Mouse (Mus musculus): ENCODE results near the gene Zfp609. TPM values are rescaled to one million over a fixed set of nuclear protein-coding genes. Genes with fewer than 3 reads are reported as not detected.
"Not testable (repeated sequence)": the region's sequence is repeated elsewhere in the genome, so short reads cannot be mapped to it uniquely, and the experiment has no call there.

Zfp609 gene
- polyA plus RNA-seq, 1 experiment from 2014 or later: 12.5 TPM

DNA sequence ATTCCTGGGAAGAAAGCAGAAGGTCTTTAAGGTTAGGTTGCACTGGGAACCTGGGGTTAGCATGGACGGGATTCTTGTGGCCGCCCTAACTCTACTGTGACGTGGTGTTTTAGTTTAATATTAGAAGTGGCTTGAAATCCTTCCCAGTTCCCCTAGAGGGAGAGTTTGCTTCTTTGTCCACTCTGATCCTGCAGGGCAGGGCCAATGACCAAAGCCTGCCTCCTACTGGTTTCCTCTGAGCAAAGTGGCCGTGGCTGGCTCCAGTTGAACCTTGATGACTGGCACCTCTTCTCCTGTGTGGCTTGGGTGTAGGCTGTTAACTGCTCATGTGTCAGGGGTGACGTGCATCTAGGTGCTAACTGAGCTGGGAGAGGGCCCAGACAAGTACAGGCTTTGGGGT, 166.3 kb downstream of the Zfp609 start:
- Histone ChIP-seq H3K4me1 (replicated peaks; ENCODE audit: control insufficient read depth, insufficient read depth, low read length) (no peaks in the 10 kb centered on the region), H3K36me3 (ENCODE audit: control insufficient read depth, insufficient read depth, low read length) (no peaks in the 10 kb centered on the region), H3K27ac (ENCODE audit: low read depth, low read length) (no peak overlapping the region), H3K4me3 (ENCODE audit: low read depth, low read length) (no peak overlapping the region), H3K27me3 (ENCODE audit: control insufficient read depth, insufficient read depth, low read length) (no peaks in the 10 kb centered on the region), H3K9ac (ENCODE audit: low read depth, low read length) (no peak overlapping the region), H3K4me2 (replicated peaks; ENCODE audit: low read depth, low read length) (no peak overlapping the region), H3K9me3 (ENCODE audit: control insufficient read depth, low read length) (no peaks in the 10 kb centered on the region)
- DNase-seq (ENCODE audit: low spot score) (no peak), ATAC-seq (ENCODE audit: low FRiP score) (no peak)
- 58% methylated on average over 5 of the region's 5 CpGs for WGBS

DNA sequence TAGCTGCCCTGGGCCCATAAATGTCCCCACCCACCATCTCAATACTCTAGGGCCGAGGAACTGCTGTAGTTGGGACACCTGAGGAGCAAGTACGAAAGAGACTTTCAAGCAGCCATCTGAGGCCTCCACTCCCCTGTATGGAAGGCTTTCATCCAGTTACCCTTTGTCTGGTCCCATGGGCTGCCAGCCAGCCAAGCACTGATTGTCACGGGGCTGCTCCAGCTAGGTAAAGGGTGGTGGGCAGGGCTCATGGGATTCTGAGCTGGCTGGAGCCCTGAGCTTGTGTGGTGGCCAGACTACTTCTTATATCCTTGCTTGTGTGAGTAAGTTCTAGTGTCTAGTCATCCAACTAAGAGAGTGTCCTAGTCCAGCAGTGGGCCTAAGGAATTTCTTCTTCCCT, 170.1 kb downstream of the Zfp609 start:
- no peaks in the 10 kb centered on the region for H3K9me3 ChIP-seq (ENCODE audit: control insufficient read depth, low read length)
- H3K27me3 ChIP-seq (ENCODE audit: control insufficient read depth, insufficient read depth, low read length): no peaks in the 10 kb centered on the region
- no peak overlapping the region for H3K27ac ChIP-seq (ENCODE audit: low read depth, low read length)
- H3K4me3 ChIP-seq (ENCODE audit: low read depth, low read length): no peak overlapping the region
- H3K4me1 ChIP-seq (replicated peaks; ENCODE audit: control insufficient read depth, insufficient read depth, low read length): no peaks in the 10 kb centered on the region
- H3K9ac ChIP-seq (ENCODE audit: low read depth, low read length): no peak overlapping the region
- WGBS: 90% methylated on average over 3 of the region's 3 CpGs
- no peak overlapping the region for H3K4me2 ChIP-seq (replicated peaks; ENCODE audit: low read depth, low read length)
- H3K36me3 ChIP-seq (ENCODE audit: control insufficient read depth, insufficient read depth, low read length): no peaks in the 10 kb centered on the region
- DNase-seq (ENCODE audit: low spot score) (no peak), ATAC-seq (ENCODE audit: low FRiP score) (no peak)

DNA sequence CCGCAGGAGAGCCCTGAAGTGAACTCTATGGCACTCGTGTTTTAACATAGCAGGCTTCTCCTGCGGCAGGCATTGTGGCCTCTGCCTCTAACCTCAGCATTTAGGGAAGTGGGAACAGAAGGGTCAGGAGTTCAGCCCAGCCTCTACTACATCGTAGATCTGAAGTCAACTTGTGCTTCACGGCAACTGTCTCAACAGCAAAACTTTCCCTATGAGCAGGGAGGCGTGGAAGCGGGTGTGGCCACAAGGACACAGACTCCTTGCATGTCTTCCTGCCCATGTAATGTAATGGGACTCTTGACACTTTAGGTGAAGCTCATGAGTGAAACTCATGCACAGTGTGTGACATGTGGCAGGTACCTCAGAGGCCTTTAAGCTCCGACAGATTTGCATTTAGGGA, 171.8 kb downstream of the Zfp609 start:
- Histone ChIP-seq H3K4me2 (replicated peaks; ENCODE audit: low read depth, low read length) (no peak overlapping the region), H3K36me3 (ENCODE audit: control insufficient read depth, insufficient read depth, low read length) (no peaks in the 10 kb centered on the region), H3K27me3 (ENCODE audit: control insufficient read depth, insufficient read depth, low read length) (no peaks in the 10 kb centered on the region), H3K9ac (ENCODE audit: low read depth, low read length) (no peak overlapping the region), H3K9me3 (ENCODE audit: control insufficient read depth, low read length) (no peaks in the 10 kb centered on the region), H3K4me1 (replicated peaks; ENCODE audit: control insufficient read depth, insufficient read depth, low read length) (no peaks in the 10 kb centered on the region), H3K27ac (ENCODE audit: low read depth, low read length) (no peak overlapping the region), H3K4me3 (ENCODE audit: low read depth, low read length) (no peak overlapping the region)
- DNase-seq (ENCODE audit: low spot score) (no peak), ATAC-seq (ENCODE audit: low FRiP score) (no peak)
- WGBS: 84% methylated on average over 8 of the region's 8 CpGs

DNA sequence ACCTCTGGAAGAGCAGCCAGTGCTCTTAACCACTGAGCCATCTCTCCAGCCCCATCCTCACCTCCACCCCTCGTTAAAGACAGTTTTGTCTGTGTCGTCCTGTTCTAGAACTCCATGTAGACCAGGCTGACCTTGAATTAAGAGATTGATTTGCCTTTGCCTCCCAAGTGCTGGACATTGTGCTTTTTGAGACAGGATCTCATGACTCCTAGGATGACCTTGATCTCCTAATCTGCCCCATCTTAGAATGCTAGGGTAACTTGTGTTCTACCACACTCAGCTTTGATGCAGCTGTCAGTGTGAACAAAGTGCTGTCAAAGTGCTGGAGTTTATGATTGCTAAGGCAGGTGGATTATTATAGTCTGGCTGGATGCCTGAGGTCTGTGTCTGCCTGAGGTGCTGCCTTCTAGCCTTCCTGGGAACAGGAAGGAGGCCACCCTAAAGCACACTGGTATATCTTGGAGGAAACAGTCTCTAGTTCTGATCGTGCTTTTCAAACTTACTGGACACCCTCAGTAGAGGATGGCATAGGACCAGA, 172.6 kb downstream of the Zfp609 start:
- no peak for ATAC-seq (ENCODE audit: low FRiP score)
- H3K9me3 ChIP-seq (ENCODE audit: control insufficient read depth, low read length): no peaks in the 10 kb centered on the region

DNA sequence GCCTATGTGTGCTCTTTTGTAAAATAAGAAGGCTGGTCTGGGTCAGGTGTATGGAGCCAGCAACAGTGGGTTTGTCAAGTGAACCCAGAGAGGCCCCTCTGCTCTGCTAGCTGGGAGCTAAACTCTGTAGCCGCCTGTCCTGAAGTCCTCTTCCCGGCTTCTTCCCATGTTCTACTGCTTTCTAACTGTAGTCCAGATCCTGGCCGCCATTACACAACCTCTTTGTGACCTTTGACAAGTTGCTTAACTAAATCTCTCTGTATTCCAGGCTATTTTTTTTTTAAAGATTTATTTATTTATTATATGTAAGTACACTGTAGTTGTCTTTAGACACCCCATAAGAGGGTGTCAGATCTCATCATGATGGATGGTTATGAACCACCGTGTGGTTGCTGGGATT, 173.6 kb downstream of the Zfp609 start:
- H3K4me1 ChIP-seq (replicated peaks; ENCODE audit: control insufficient read depth, insufficient read depth, low read length): no peaks in the 10 kb centered on the region
- ATAC-seq (ENCODE audit: low FRiP score) (no peak), DNase-seq (ENCODE audit: low spot score) (no peak)
- WGBS: 92% methylated on average over 4 of the region's 4 CpGs
- no peak overlapping the region for H3K4me3 ChIP-seq (ENCODE audit: low read depth, low read length)
- H3K27me3 ChIP-seq (ENCODE audit: control insufficient read depth, insufficient read depth, low read length): no peaks in the 10 kb centered on the region
- no peaks in the 10 kb centered on the region for H3K36me3 ChIP-seq (ENCODE audit: control insufficient read depth, insufficient read depth, low read length)
- no peak overlapping the region for H3K4me2 ChIP-seq (replicated peaks; ENCODE audit: low read depth, low read length)
- H3K9ac ChIP-seq (ENCODE audit: low read depth, low read length): no peak overlapping the region
- no peaks in the 10 kb centered on the region for H3K9me3 ChIP-seq (ENCODE audit: control insufficient read depth, low read length)
- H3K27ac ChIP-seq (ENCODE audit: low read depth, low read length): no peak overlapping the region

More for the DNA sequence above, 172.6 kb downstream of the Zfp609 start:
- Histone ChIP-seq H3K27me3 (ENCODE audit: control insufficient read depth, insufficient read depth, low read length) (no peaks in the 10 kb centered on the region), H3K9ac (ENCODE audit: low read depth, low read length) (no peak overlapping the region), H3K27ac (ENCODE audit: low read depth, low read length) (no peak overlapping the region), H3K4me2 (replicated peaks; ENCODE audit: low read depth, low read length) (no peak overlapping the region), H3K4me3 (ENCODE audit: low read depth, low read length) (no peak overlapping the region), H3K4me1 (replicated peaks; ENCODE audit: control insufficient read depth, insufficient read depth, low read length) (no peaks in the 10 kb centered on the region), H3K36me3 (ENCODE audit: control insufficient read depth, insufficient read depth, low read length) (no peaks in the 10 kb centered on the region)
- 84% methylated on average over 3 of the region's 3 CpGs for WGBS
- no peak for DNase-seq (ENCODE audit: low spot score)

DNA sequence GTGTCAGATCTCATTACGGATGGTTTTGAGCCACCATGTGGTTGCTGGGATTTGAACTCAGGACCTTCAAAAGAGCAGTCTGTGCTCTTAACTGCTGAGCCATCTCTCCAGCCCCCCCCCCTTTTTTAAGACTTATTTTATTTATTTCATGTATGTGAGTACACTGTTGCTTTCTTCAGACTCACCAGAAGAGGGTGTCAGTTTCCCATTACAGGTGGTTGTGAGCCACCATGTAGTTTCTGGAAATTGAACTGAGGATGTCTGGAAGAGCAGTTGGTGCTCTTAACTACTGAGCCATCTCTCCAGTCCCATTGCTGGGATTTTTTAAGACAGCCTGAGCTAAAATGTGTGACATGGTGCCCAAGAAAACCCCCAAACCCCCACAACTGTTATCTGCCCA, 175.4 kb downstream of the Zfp609 start:
- not testable (repeated sequence) for H3K9me3 ChIP-seq (ENCODE audit: control insufficient read depth, low read length); DNase-seq (ENCODE audit: low spot score); H3K4me1 ChIP-seq (replicated peaks; ENCODE audit: control insufficient read depth, insufficient read depth, low read length); H3K27me3 ChIP-seq (ENCODE audit: control insufficient read depth, insufficient read depth, low read length); H3K4me3 ChIP-seq (ENCODE audit: low read depth, low read length); H3K36me3 ChIP-seq (ENCODE audit: control insufficient read depth, insufficient read depth, low read length); ATAC-seq (ENCODE audit: low FRiP score); H3K27ac ChIP-seq (ENCODE audit: low read depth, low read length); H3K4me2 ChIP-seq (replicated peaks; ENCODE audit: low read depth, low read length); H3K9ac ChIP-seq (ENCODE audit: low read depth, low read length)
- 87% methylated on average over 1 of the region's 1 CpGs for WGBS

DNA sequence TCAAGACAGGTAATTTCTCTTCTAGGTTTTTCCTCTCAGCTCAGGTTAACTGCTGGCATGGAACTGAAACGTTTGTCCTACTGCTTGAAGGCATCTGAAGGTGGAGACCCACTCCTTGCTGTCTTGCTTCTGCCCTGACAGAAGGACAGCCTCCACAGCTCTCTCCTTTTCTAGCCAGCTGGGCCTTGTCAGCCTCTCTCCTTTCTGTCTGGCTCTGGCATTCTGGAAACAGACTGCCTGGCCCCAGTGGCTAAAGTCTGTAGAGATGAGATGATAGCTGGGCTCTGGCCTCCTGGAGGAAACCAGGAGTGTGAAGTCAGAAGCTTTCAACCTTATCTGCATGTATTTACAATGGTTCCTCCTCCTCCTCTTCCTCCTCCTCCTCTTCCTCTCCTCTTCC, 177.4 kb downstream of the Zfp609 start:
- Histone ChIP-seq H3K27ac (ENCODE audit: low read depth, low read length) (no peak overlapping the region), H3K9ac (ENCODE audit: low read depth, low read length) (no peak overlapping the region), H3K4me3 (ENCODE audit: low read depth, low read length) (no peak overlapping the region), H3K4me2 (replicated peaks; ENCODE audit: low read depth, low read length) (no peak overlapping the region), H3K9me3 (ENCODE audit: control insufficient read depth, low read length) (no peaks in the 10 kb centered on the region), H3K36me3 (ENCODE audit: control insufficient read depth, insufficient read depth, low read length) (no peaks in the 10 kb centered on the region), H3K4me1 (replicated peaks; ENCODE audit: control insufficient read depth, insufficient read depth, low read length) (no peaks in the 10 kb centered on the region), H3K27me3 (ENCODE audit: control insufficient read depth, insufficient read depth, low read length) (no peaks in the 10 kb centered on the region)
- DNase-seq (ENCODE audit: low spot score): no peak
- WGBS: 75% methylated on average over 1 of the region's 1 CpGs
- no peak for ATAC-seq (ENCODE audit: low FRiP score)

DNA sequence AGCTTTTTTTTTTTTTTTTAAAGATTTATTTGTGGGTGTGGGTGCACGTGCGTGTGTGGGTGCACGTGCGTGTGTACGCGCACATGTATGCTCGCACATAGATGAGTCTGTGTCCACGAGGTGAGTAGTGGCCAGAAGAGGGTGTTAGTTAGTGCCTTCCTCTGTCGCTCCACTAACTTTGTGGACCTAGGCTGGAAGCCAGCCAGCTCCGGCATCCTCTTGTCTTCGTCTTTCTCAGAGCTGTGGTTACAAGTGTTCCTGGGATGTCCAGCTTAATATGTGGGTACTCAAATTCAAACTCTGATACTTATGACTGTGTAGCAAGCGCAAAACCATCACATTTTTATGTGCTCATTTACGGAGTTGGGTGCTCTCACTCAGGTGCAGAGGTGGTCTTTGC, 178.6 kb downstream of the Zfp609 start:
- Histone ChIP-seq H3K4me1 (replicated peaks; ENCODE audit: control insufficient read depth, insufficient read depth, low read length) (no peaks in the 10 kb centered on the region), H3K9me3 (ENCODE audit: control insufficient read depth, low read length) (no peaks in the 10 kb centered on the region), H3K4me3 (ENCODE audit: low read depth, low read length) (no peak overlapping the region), H3K36me3 (ENCODE audit: control insufficient read depth, insufficient read depth, low read length) (no peaks in the 10 kb centered on the region), H3K4me2 (replicated peaks; ENCODE audit: low read depth, low read length) (no peak overlapping the region), H3K27me3 (ENCODE audit: control insufficient read depth, insufficient read depth, low read length) (no peaks in the 10 kb centered on the region), H3K9ac (ENCODE audit: low read depth, low read length) (no peak overlapping the region), H3K27ac (ENCODE audit: low read depth, low read length) (no peak overlapping the region)
- 95% methylated on average over 13 of the region's 13 CpGs for WGBS
- DNase-seq (ENCODE audit: low spot score): no peak
- no peak for ATAC-seq (ENCODE audit: low FRiP score)

DNA sequence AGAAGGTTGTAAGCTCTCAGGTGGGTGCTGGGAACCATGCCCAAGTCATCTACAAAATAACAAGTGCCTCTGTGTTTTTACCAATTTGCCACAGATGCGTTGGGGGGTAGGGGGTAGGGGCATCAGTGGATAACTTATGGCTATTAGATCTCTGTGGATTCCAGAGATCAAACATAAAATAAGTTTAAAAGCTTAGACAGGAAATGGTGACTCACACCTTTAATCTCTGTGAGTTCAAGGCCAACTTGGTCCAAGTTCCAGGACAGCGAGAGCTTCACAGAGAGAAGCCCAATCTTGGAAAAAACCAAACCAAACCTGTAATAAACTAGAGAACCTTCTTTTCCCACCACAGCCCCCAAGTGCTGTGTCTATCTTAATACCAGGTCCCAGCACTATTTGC, 180.6 kb downstream of the Zfp609 start:
- DNase-seq (ENCODE audit: low spot score) (no peak), ATAC-seq (ENCODE audit: low FRiP score) (no peak)
- H3K4me2 ChIP-seq (replicated peaks; ENCODE audit: low read depth, low read length): no peak overlapping the region
- no peaks in the 10 kb centered on the region for H3K9me3 ChIP-seq (ENCODE audit: control insufficient read depth, low read length)
- no peak overlapping the region for H3K4me3 ChIP-seq (ENCODE audit: low read depth, low read length)
- no peak overlapping the region for H3K9ac ChIP-seq (ENCODE audit: low read depth, low read length)
- no peaks in the 10 kb centered on the region for H3K36me3 ChIP-seq (ENCODE audit: control insufficient read depth, insufficient read depth, low read length)
- H3K4me1 ChIP-seq (replicated peaks; ENCODE audit: control insufficient read depth, insufficient read depth, low read length): no peaks in the 10 kb centered on the region
- no peaks in the 10 kb centered on the region for H3K27me3 ChIP-seq (ENCODE audit: control insufficient read depth, insufficient read depth, low read length)
- no peak overlapping the region for H3K27ac ChIP-seq (ENCODE audit: low read depth, low read length)
- 98% methylated on average over 2 of the region's 2 CpGs for WGBS
